Mouse (Mus musculus) intestine, embryonic 14.5 days (tissue): ENCODE measurements at regions not wholly inside any gene's neighbourhood (a gene's known extent, or its start where the extent isn't known, plus 50 kb on each side); places are given as distances from the start of the nearest gene placed in this dataset.

Experiments
- ATAC-seq: fragments of 200-750 bp; cut with Nextera tagmentation; replicated peaks from 2 replicates; pipeline ENCODE4 v1.8.0; 2017; ENCODE audit warnings: low read depth, moderate number of reproducible peaks, moderate TSS enrichment, moderate library complexity; ENCODE audit not compliant: low FRiP score, low TSS enrichment
- DNase-seq: peaks from one replicate; pipeline ENCODE4 v3.0.0-alpha.2; 2018; ENCODE audit warnings: low spot score
- H3K27ac ChIP-seq: fragments of 300-500 bp; sonication (generic); 2 replicates; pipeline ENCODE4 v1.5.1; 2014; ENCODE audit warnings: low read depth, mild to moderate bottlenecking, control low read depth
- H3K27me3 ChIP-seq: fragments of 300-500 bp; sonication (generic); replicated peaks from 2 replicates; pipeline ENCODE4 v1.6.1; 2014; ENCODE audit warnings: low read length, control low read depth; ENCODE audit not compliant: control insufficient read depth, insufficient read depth
- H3K36me3 ChIP-seq: fragments of 300-500 bp; sonication (generic); 2 replicates; pipeline ENCODE4 v1.6.1; 2014; ENCODE audit warnings: low read length, control low read depth; ENCODE audit not compliant: control insufficient read depth, insufficient read depth
- H3K4me1 ChIP-seq: fragments of 300-500 bp; sonication (generic); replicated peaks from 2 replicates; pipeline ENCODE4 v1.6.1; 2014; ENCODE audit warnings: low read length, control low read depth, mixed read lengths; ENCODE audit not compliant: control insufficient read depth, insufficient read depth
- H3K4me2 ChIP-seq: fragments of 300-500 bp; sonication (generic); 2 replicates; pipeline ENCODE4 v1.6.1; 2014; ENCODE audit warnings: low read length
- H3K4me3 ChIP-seq: fragments of 300-500 bp; sonication (generic); 2 replicates; pipeline ENCODE4 v1.5.1; 2014; ENCODE audit warnings: low read depth, low read length, control low read depth, mixed read lengths
- H3K9ac ChIP-seq: fragments of 300-500 bp; sonication (generic); 2 replicates; pipeline ENCODE4 v1.6.1; 2014; ENCODE audit warnings: mild to moderate bottlenecking, low read length
- H3K9me3 ChIP-seq: fragments of 300-500 bp; sonication (generic); 2 replicates; pipeline ENCODE4 v1.6.1; 2016; ENCODE audit warnings: low read length, control low read depth; ENCODE audit not compliant: control insufficient read depth
- WGBS: fragments of 180-500 bp; shearing (Covaris S2); extraction: QIAGEN DNeasy Blood & Tissue Kit; methylation state at CpG from one replicate; pipeline ENCODE4 v1.1.7; 2014; 5-methylcytosine and 5-hydroxymethylcytosine counted together

DNA sequence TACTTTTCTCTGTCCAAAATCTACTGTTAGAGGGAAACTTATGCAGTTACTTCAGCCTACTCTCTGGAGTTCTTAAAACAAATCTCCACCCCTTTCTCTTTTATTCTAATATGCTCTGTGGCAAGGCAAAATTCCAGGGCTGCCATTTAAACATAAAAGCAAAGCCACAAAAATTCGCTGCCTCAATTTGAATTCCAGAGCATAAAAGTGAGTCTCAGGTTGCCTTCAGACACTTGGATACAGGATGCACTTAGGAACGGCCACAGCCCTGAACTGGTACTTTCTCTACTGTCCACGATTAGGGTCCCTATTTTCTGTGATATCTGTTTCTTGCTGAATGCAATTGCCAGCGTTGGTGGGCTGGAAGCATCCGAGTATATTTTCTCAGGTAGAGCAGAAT is 330.9 kb upstream of the Btbd3 start:
- H3K36me3 ChIP-seq, result no peaks in the 10 kb centered on the region
- no peak overlapping the region for H3K4me2 ChIP-seq
- H3K27me3 ChIP-seq, result no peaks in the 10 kb centered on the region
- no peak for ATAC-seq
- H3K4me3 ChIP-seq, result no peak overlapping the region
- no peaks in the 10 kb centered on the region for H3K4me1 ChIP-seq
- no peak for DNase-seq
- no peak overlapping the region for H3K9ac ChIP-seq
- H3K27ac ChIP-seq, result no peak overlapping the region
- WGBS, result 74% methylated on average over 5 of the region's 5 CpGs
- no peaks in the 10 kb centered on the region for H3K9me3 ChIP-seq

DNA sequence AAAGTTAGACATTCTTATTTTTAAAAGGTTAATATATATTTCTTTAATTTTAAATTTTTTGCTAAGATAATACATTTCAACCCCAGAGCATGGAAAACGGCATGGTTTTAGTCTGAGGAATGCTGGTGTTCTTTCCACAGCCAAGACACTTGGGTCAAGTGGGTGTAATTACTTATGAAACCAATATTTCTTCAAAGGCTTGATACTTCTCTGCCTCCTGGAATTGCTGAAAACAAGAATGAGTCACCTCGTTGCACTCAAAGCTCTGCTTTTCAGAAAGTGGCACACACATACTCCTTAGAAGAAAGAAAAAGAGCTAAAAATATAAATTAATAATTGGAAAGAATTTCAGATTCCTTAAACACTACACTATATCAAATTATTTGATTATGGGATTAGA is 331.8 kb upstream of the Btbd3 start:
- WGBS, result 57% methylated on average over 2 of the region's 2 CpGs

GRCm38 (mm10) chr2:137898425-137898824 is 357.9 kb upstream of the Btbd3 start:
- no peak overlapping the region for H3K4me2 ChIP-seq
- no peaks in the 10 kb centered on the region for H3K27me3 ChIP-seq
- DNase-seq, result no peak
- no peak overlapping the region for H3K4me3 ChIP-seq
- no peaks in the 10 kb centered on the region for H3K36me3 ChIP-seq
- no peak for ATAC-seq
- no peaks in the 10 kb centered on the region for H3K4me1 ChIP-seq
- no peak overlapping the region for H3K9ac ChIP-seq
- no peak overlapping the region for H3K27ac ChIP-seq
- H3K9me3 ChIP-seq, result no peaks in the 10 kb centered on the region

More for the DNA sequence above, 331.8 kb upstream of the Btbd3 start:
- ATAC-seq (no peak), DNase-seq (no peak)
- Histone ChIP-seq H3K4me3 (no peak overlapping the region), H3K4me2 (no peak overlapping the region), H3K9ac (no peak overlapping the region), H3K36me3 (no peaks in the 10 kb centered on the region), H3K27me3 (no peaks in the 10 kb centered on the region), H3K4me1 (no peaks in the 10 kb centered on the region), H3K27ac (no peak overlapping the region), H3K9me3 (no peaks in the 10 kb centered on the region)

DNA sequence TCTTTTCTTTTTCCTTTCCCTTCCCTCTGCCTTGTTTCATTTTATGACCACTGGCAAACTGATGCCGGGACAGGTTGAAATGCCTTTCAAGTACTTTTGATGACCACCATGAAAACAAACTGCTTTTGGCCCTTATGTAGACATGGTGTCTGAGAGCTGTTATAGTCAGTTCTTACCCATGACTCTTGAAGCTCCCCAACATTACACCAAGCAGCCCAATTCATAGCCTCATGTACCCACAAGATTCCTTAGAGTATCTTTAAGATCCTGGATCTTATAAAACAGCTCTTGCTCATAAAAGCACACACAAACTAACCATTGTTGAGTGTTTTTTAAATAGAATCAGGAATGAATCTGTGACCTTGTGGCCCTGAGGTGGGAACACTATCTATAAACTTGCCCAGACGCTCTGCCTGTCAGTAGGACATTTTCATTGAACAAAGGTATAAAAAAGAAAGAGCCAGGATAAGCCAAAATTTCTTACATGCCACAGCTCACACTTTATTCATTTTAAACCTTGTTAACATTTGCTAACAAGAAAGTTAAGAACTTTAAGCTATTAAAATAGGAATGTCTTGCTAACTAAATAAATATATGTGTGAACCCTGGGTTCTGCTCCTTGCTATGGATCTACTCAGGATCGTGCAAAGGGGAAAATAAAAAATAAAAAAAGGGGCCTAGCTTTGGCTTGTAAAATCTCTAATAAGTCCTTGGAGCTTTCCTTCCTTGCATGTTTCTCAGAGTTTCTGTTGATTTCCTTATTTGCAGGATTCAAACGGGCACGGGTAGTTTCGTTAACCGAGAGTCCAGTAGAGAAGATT is 375.9 kb upstream of the Btbd3 start:
- no peak overlapping the region for H3K4me2 ChIP-seq
- DNase-seq (no peak), ATAC-seq (no peak)
- H3K36me3 ChIP-seq, result no peaks in the 10 kb centered on the region
- no peak overlapping the region for H3K4me3 ChIP-seq
- H3K27ac ChIP-seq, result no peak overlapping the region
- no peak overlapping the region for H3K9ac ChIP-seq
- WGBS, result 79% methylated on average over 7 of the region's 7 CpGs
- H3K27me3 ChIP-seq, result no peaks in the 10 kb centered on the region
- no peaks in the 10 kb centered on the region for H3K9me3 ChIP-seq
- no peaks in the 10 kb centered on the region for H3K4me1 ChIP-seq

- no peak for ATAC-seq
- no peak overlapping the region for H3K4me3 ChIP-seq
- no peaks in the 10 kb centered on the region for H3K4me1 ChIP-seq
- DNase-seq, result no peak
- H3K9me3 ChIP-seq, result no peaks in the 10 kb centered on the region
- H3K27me3 ChIP-seq, result no peaks in the 10 kb centered on the region
- H3K9ac ChIP-seq, result no peak overlapping the region
- H3K4me2 ChIP-seq, result no peak overlapping the region
- WGBS, result 75% methylated on average over 4 of the region's 4 CpGs
- H3K27ac ChIP-seq, result no peak overlapping the region
- no peaks in the 10 kb centered on the region for H3K36me3 ChIP-seq
These were observed 386.7 kb upstream of the Btbd3 start for GRCm38 (mm10) chr2:137869676-137870075.

DNA sequence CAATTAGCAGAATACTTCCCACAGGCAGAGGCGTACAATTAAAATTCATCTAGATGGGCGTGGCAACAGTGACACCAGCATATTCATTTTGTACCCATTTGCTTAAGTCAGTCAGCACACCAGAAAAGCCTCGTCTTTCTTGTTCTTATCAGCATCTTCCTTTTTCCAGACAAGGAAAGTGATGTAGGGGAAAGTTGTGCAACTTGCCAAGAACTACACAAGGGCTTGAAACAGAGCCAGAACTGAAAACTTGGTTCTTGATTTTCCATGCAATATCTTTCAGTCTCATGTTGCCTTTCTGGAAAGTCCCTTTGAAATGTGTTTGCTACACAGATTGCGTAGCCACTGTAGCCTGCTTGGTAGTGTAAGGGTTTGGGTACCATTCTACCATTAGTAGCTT is 401.9 kb upstream of the Btbd3 start:
- Histone ChIP-seq H3K4me2 (no peak overlapping the region), H3K27ac (no peak overlapping the region), H3K4me1 (no peaks in the 10 kb centered on the region), H3K9ac (no peak overlapping the region), H3K9me3 (no peaks in the 10 kb centered on the region), H3K27me3 (no peaks in the 10 kb centered on the region), H3K36me3 (no peaks in the 10 kb centered on the region), H3K4me3 (no peak overlapping the region)
- 75% methylated on average over 4 of the region's 4 CpGs for WGBS
- no peak for DNase-seq
- ATAC-seq, result no peak

- H3K9me3 ChIP-seq, result no peaks in the 10 kb centered on the region
- no peak for DNase-seq
- H3K4me1 ChIP-seq, result no peaks in the 10 kb centered on the region
- WGBS, result 70% methylated on average over 10 of the region's 10 CpGs
- no peak overlapping the region for H3K4me3 ChIP-seq
- no peak for ATAC-seq
- H3K4me2 ChIP-seq, result no peak overlapping the region
- no peak overlapping the region for H3K9ac ChIP-seq
- no peak overlapping the region for H3K27ac ChIP-seq
- no peaks in the 10 kb centered on the region for H3K27me3 ChIP-seq
- no peaks in the 10 kb centered on the region for H3K36me3 ChIP-seq
These were observed 402.7 kb upstream of the Btbd3 start for GRCm38 (mm10) chr2:137853399-137854259.

GRCm38 (mm10) chr2:137847901-137848300 is 408.5 kb upstream of the Btbd3 start:
- ATAC-seq, result no peak
- Histone ChIP-seq H3K27me3 (no peaks in the 10 kb centered on the region), H3K9ac (no peak overlapping the region), H3K36me3 (no peaks in the 10 kb centered on the region), H3K27ac (no peak overlapping the region), H3K9me3 (no peaks in the 10 kb centered on the region), H3K4me2 (no peak overlapping the region), H3K4me3 (no peak overlapping the region), H3K4me1 (no peaks in the 10 kb centered on the region)
- 27% methylated on average over 2 of the region's 2 CpGs for WGBS
- no peak for DNase-seq
